Mouse (Mus musculus) natural killer cell, adult 2 months (primary cell): Measurements from ENCODE around the gene Agtpbp1.
"Not testable (repeated sequence)": the region's sequence is repeated elsewhere in the genome, so short reads cannot be mapped to it uniquely, and the experiment has no call there.

Source experiments
- DNase-seq, 2 experiments: peaks; one replicate each; pipeline ENCODE4 v3.0.0; 2022; ENCODE audit warnings: low spot score in 2 of 2

Agtpbp1 gene

GRCm38 (mm10) chr13:59584947-59585647 lies at the start of gene Agtpbp1, which contains the start of gene Naa35:
Gene Agtpbp1 (minus strand): TSS chr13:59585227.
Gene Naa35 (plus strand): TSS chr13:59585259.
- peak; percentile 99 for DNase-seq

- no peak for DNase-seq
Observed at GRCm38 (mm10) chr13:59634637-59635036, 49.6 kb upstream of the Agtpbp1 start.

- DNase-seq, result no peak
Observed at GRCm38 (mm10) chr13:59626739-59627138, 41.7 kb upstream of the Agtpbp1 start.

- no peak for DNase-seq
Observed at GRCm38 (mm10) chr13:59624903-59625302, 39.9 kb upstream of the Agtpbp1 start.

DNA sequence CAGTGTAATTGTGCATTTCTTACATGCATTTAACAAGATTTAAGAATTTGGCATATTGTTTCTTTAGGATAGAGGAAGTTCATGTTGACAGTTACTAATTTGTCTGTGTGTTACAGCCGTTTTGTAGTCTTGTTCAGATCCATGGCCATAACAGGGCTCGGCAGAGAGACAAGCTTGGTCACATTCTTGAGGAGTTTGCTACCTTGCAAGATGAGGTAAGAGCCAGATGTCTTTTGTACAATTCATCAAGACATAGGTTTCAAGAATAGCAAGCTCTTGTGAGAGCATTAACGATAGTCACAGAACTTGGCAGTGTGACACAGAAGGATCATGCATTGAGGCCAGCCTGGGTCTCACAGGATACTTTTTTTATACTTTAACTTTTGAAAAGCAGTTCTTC lies 39.4 kb upstream of the Agtpbp1 start:
- no peak for DNase-seq

DNA sequence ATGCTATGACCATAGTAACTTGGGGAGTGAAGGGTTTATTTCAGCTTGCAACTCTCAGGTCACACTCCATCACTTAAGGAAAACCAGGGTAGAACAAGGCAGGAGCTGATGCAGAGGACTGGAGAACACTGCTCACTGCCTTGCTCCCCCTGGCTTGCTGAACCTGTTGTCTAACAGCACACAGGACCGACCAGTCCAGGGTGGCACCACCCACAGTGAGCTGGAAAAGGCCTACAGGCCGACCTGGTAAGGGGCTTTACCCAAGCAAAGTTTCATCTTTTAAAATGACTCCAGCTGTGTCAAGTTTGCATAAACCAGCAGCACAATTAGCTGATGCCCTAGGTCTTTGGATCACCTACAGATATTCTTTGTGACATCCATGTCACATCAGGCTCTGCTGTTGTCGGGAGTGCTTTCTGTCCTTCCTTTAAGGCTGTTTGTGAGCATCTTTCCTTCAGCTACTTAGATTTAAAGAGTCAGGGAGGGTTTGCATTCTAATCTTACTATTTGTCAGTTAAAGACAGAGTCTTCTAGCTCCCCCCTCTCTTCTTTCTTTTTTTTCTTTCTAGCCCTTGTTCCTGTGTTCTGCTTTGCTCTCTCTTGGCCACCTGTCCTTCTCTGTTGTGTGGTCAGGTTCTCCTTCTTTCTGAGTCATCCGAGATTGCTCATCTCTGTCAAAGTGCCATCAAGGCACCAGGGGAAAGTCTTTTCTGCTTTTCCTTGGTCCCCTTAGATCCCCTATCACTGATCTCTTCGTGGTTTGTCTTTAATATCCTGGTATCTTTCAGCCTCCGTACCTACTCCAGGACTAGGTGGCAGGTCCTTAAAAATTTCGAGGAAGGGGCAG lies 36.8 kb upstream of the Agtpbp1 start:
- no peak for DNase-seq

GRCm38 (mm10) chr13:59618463-59618862 lies 33.4 kb upstream of the Agtpbp1 start:
- DNase-seq, result no peak

GRCm38 (mm10) chr13:59615554-59615953 lies 30.5 kb upstream of the Agtpbp1 start:
- DNase-seq, result no peak

GRCm38 (mm10) chr13:59615152-59615551 lies 30.1 kb upstream of the Agtpbp1 start:
- no peak for DNase-seq

- DNase-seq, result no peak
Observed at GRCm38 (mm10) chr13:59613868-59614267, 28.8 kb upstream of the Agtpbp1 start.

GRCm38 (mm10) chr13:59610437-59610836 lies 25.4 kb upstream of the Agtpbp1 start:
- no peak for DNase-seq

DNA sequence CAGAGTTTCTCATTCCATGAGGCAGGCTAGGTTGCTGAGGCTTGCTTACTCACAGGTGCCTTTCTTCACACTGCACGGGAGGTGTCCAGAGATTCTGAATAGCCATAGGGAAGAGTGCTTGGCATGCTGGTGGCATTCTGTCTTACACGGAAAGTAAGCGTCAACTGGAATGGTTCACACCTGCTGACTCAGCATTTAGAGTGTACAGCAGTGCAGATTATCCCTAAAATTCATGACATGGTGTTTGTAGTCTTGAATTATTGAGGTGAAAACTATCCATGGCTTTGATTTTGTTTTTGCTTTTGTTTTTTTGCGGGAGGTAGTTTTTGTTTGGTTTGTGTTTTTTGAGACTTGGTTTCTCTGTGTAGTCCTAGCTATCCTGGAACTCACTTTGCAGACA lies 24.9 kb upstream of the Agtpbp1 start:
- DNase-seq, result no peak

- no peak for DNase-seq
Observed at GRCm38 (mm10) chr13:59605221-59605922, 20.3 kb upstream of the Agtpbp1 start.

DNA sequence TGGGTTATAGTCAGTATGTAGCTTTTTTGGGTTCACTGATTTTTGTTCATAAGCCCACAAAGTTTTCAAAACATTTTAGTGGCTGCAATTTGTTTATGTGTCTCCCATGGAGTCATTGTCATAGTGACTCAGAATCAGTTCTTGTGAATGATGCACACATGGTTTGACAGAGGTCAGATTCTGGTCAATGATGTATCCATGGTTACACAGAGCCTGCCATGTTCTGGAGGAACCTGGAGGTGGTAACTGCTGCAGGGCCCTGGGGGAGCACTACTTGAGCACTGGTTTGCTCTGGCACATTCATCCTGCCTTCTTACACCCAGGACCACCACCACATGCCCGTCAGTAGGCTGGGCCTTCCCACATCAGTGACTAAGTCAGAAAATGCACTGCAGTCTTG lies 19.5 kb upstream of the Agtpbp1 start:
- DNase-seq, result no peak

DNA sequence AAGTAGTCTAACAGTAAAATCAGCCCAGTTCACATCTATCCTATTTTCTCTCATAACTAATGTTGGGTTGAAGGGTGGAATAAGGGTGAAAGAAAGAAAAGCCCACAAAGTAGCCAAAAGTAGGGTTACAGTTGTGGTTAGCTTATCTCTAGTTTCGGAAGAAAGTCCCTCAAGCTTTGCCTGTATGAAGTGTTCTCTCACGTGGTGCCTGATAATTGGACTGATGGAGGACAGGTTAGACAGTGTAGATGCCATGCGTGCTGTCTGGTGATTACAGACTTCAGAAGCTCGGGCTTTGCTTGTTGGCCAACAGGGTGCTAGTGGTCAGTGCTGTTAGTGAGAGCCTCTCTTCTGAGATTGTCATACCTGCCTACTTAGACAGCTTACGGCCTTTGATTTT lies 18.1 kb upstream of the Agtpbp1 start:
- no peak for DNase-seq

DNA sequence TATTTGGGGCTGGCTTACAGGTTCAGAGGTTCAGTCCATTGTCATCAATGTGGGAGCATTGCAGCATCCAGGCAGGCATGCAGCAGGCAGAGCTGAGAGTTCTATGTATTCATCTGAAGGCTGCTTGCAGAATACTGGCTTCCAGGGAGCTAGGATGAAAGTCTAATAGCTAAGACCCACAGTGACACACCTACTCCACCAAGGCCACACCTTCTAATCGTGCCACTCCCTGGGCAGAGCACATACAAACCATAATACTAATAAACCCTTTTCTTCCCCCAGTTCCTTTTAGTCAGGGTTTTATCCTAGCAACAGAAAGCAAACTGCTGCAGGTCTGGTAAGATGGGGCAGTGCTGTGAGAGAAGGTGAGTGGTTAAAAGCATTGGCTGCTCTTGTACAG lies 7.6 kb upstream of the Agtpbp1 start:
- DNase-seq, result no peak

GRCm38 (mm10) chr13:59592058-59592457 lies 7.0 kb upstream of the Agtpbp1 start:
- DNase-seq, result not testable (repeated sequence)

GRCm38 (mm10) chr13:59590691-59591090 lies 5.7 kb upstream of the Agtpbp1 start:
- no peak for DNase-seq

DNA sequence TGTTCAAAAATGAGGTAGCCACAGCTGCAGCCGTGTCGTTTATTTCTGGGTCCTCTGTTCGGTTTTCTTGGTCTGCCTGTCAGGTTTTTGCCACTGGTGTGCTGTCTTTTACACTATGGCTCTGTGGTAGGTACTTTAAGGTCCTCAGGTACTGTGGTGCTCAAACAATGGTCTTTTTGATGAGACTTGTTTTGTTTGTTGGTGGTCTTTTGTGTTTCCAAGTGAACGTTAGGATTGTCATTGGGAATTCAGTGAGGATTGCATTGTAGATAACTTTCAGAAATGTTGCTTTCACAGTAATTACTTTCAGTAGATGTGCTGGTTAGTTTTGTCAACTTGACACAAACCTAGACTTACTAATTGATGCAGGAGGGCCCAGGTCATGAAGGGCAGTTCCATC lies 4.6 kb upstream of the Agtpbp1 start:
- DNase-seq, result no peak

GRCm38 (mm10) chr13:59587201-59587600 lies 2.2 kb upstream of the Agtpbp1 start:
- DNase-seq, result no peak

- no peak for DNase-seq
Observed at GRCm38 (mm10) chr13:59585648-59586005, 600 bp upstream of the Agtpbp1 start.

GRCm38 (mm10) chr13:59584481-59584880 lies 546 bp downstream of the Agtpbp1 start:
- peak in 1 of 2 experiments; percentile 7 for DNase-seq
